Mouse (Mus musculus): ENCODE results near the gene Gjb5.

Gene Gjb5

DNA sequence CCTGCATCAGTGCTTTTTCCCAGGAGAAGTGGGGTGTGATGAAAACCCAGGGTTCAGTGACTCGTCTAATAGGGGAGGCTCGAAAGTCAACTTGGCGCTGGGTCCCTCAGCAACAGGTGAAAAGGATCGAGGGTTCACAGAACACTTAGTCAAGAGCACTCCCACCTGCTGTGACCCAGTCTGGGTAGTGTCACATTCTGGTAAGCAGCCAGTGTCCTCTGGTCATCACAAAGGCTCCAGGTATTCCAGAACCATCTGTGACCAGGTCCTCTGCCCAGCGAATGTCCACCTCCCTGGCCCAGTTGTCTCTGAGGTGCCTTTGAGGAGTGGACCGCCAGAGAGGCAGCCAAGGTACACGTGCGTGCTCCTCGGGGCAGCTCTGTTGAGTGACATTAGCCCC lies 46.4 kb downstream of the Gjb5 start:
- DNase-seq (ENCODE audit: low spot score in 2 of 2), result no peak

DNA sequence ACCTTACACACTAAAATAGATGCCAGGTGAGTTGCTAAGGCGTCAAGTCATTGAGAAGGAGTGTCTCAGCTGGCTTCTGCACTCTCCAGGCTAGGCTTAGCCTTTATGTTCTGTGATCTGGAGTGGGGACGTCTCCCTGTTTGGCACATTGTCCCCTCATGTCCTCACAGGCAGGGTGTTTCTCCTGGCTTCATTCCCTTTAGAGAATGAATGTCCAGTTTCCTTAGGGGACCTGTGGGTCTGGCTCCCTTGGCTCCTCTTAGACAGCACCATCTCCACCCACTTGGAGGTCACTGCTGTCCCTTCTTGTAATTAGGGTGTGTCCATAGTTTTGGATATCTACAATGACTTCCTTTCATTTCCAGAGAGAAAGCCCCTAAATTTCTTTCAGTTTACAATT lies 51.1 kb downstream of the Gjb5 start:
- no peak for DNase-seq (ENCODE audit: low spot score in 2 of 2)
